Comparison of ENCODE assay signal across 10 mouse cellular contexts in genomic region chr5:73129871-73130270, GRCm38 (mm10).
DNase-seq lines count a peak whose midpoint lies in the region; ATAC-seq lines count a peak whose summit lies in the region.
"Had no signal": no experiment of that assay in that cellular context is flagged by ENCODE, and none has a peak within 500 bp of the region (broad histone marks: within the 10 kb centered on the region; RNA-seq: fewer than 3 reads in every experiment).

No protein-coding gene starts in this region.

- 51% methylated on average over 5 of the region's 5 CpGs for WGBS in midbrain, embryonic 12.5 days

- peak; percentile 72 for DNase-seq in kidney, postnatal 10 days
- DNase-seq in kidney, adult 11 months, result no peak
- peak; percentile 17 for DNase-seq in cerebellum, adult 9-11 months
- peak; percentile 42 to 50 for DNase-seq in kidney, postnatal 4 days
- DNase-seq in thymus, postnatal 4 days, result no peak
- no peak for DNase-seq in thymus, postnatal 25 days
- no peak for DNase-seq in thymus, postnatal 14 days
- DNase-seq: heart, postnatal 14 days had no signal

- no peak overlapping the region for H3K27ac ChIP-seq in midbrain, embryonic 12.5 days (replicated peaks)

- no peaks in the 10 kb centered on the region for H3K4me1 ChIP-seq in midbrain, embryonic 12.5 days

- no peak overlapping the region for H3K9ac ChIP-seq in midbrain, embryonic 12.5 days (replicated peaks)

- H3K9me3 ChIP-seq in midbrain, embryonic 12.5 days, result no peaks in the 10 kb centered on the region
- H3K9me3 ChIP-seq: G1E had no signal

- H3K4me2 ChIP-seq in midbrain, embryonic 12.5 days (replicated peaks), result no peak overlapping the region

- peaks cover 24% of the 10 kb centered on the region for H3K36me3 ChIP-seq in midbrain, embryonic 12.5 days

- peak; percentile 65 for ATAC-seq in midbrain, embryonic 12.5 days (ENCODE audit: low FRiP score, low read depth)

- no peaks in the 10 kb centered on the region for H3K27me3 ChIP-seq in midbrain, embryonic 12.5 days

- no peak overlapping the region for H3K4me3 ChIP-seq in midbrain, embryonic 12.5 days

Comparison
In these comparisons a context has a peak if more than half of its experiments do, and no peak if none do; other contexts are left out.
1. DNase-seq: peak in kidney, postnatal 10 days (single experiment), cerebellum, adult 9-11 months (single experiment) and kidney, postnatal 4 days (2 of 2); none in kidney, adult 11 months (single experiment), thymus, postnatal 4 days (single experiment), thymus, postnatal 25 days (single experiment) and thymus, postnatal 14 days (single experiment).